Mouse (Mus musculus): ENCODE measurements at regions not wholly inside any gene's neighbourhood (a gene's known extent, or its start where the extent isn't known, plus 50 kb on each side); places are given as distances from the start of the nearest gene placed in this dataset.

GRCm38 (mm10) chr14:99564024-99564423, 265.5 kb downstream of the Klf5 start:
- no peaks in the 10 kb centered on the region for H3K9me3 ChIP-seq (ENCODE audit: control insufficient read depth, insufficient read depth, low read depth, low read length)
- no peaks in the 10 kb centered on the region for H3K4me1 ChIP-seq (ENCODE audit: control insufficient read depth in 2 of 2, insufficient read depth in 2 of 2, low read length in 2 of 2, poor library complexity in 1 of 2)
- H3K9ac ChIP-seq (ENCODE audit: insufficient read depth, low read depth, low read length, poor library complexity, severe bottlenecking), result no peak overlapping the region
- H3K27ac ChIP-seq (ENCODE audit: insufficient read depth, low read depth, low read length, poor library complexity, severe bottlenecking), result no peak overlapping the region
- DNase-seq (ENCODE audit: low read depth, low spot score), result no peak
- H3K36me3 ChIP-seq (ENCODE audit: control insufficient read depth, insufficient read depth, low read length, poor library complexity, severe bottlenecking), result no peaks in the 10 kb centered on the region
- TF ChIP-seq HCFC1 (IDR thresholded peaks at IDR 0.05; ENCODE audit: borderline replicate concordance, insufficient read depth, low read length) (no peak), MAFK (IDR thresholded peaks at IDR 0.05; ENCODE audit: insufficient read depth, low read depth, low read length) (no peak), ZC3H11A (IDR thresholded peaks at IDR 0.05; ENCODE audit: borderline replicate concordance, low read depth, low read length) (no peak), ZNF384 (IDR thresholded peaks at IDR 0.05; ENCODE audit: low read depth, low read length) (no peak), CHD2 (IDR thresholded peaks at IDR 0.05; ENCODE audit: low read depth, low read length) (no peak)
- H3K4me3 ChIP-seq (ENCODE audit: insufficient read depth in 1 of 2, low read depth in 1 of 2, low read length in 2 of 2, poor library complexity in 1 of 2, severe bottlenecking in 1 of 2), result no peak overlapping the region
- in situ Hi-C loops (cut with MboI; ENCODE audit: low sequenced_read_pairs in 2 of 2, unreplicated experiment in 2 of 2), result no loop called here

- no peak for DNase-seq (ENCODE audit: low read depth, low spot score)
- TF ChIP-seq HCFC1 (IDR thresholded peaks at IDR 0.05; ENCODE audit: borderline replicate concordance, insufficient read depth, low read length) (no peak), ZNF384 (IDR thresholded peaks at IDR 0.05; ENCODE audit: low read depth, low read length) (no peak), MAFK (IDR thresholded peaks at IDR 0.05; ENCODE audit: insufficient read depth, low read depth, low read length) (no peak), ZC3H11A (IDR thresholded peaks at IDR 0.05; ENCODE audit: borderline replicate concordance, low read depth, low read length) (no peak), CHD2 (IDR thresholded peaks at IDR 0.05; ENCODE audit: low read depth, low read length) (no peak)
- no peak overlapping the region for H3K9ac ChIP-seq (ENCODE audit: insufficient read depth, low read depth, low read length, poor library complexity, severe bottlenecking)
- no peak overlapping the region for H3K27ac ChIP-seq (ENCODE audit: insufficient read depth, low read depth, low read length, poor library complexity, severe bottlenecking)
- no peaks in the 10 kb centered on the region for H3K4me1 ChIP-seq (ENCODE audit: control insufficient read depth in 2 of 2, insufficient read depth in 2 of 2, low read length in 2 of 2, poor library complexity in 1 of 2)
- in situ Hi-C loops (cut with MboI; ENCODE audit: low sequenced_read_pairs in 2 of 2, unreplicated experiment in 2 of 2), result no loop called here
- H3K4me3 ChIP-seq (ENCODE audit: insufficient read depth in 1 of 2, low read depth in 1 of 2, low read length in 2 of 2, poor library complexity in 1 of 2, severe bottlenecking in 1 of 2), result no peak overlapping the region
- no peaks in the 10 kb centered on the region for H3K36me3 ChIP-seq (ENCODE audit: control insufficient read depth, insufficient read depth, low read length, poor library complexity, severe bottlenecking)
- H3K9me3 ChIP-seq (ENCODE audit: control insufficient read depth, insufficient read depth, low read depth, low read length), result no peaks in the 10 kb centered on the region
Observed at GRCm38 (mm10) chr14:99574146-99574545, 275.7 kb downstream of the Klf5 start.

GRCm38 (mm10) chr14:99578665-99579064, 280.2 kb downstream of the Klf5 start:
- H3K4me3 ChIP-seq (ENCODE audit: insufficient read depth in 1 of 2, low read depth in 1 of 2, low read length in 2 of 2, poor library complexity in 1 of 2, severe bottlenecking in 1 of 2), result no peak overlapping the region
- in situ Hi-C loops (cut with MboI; ENCODE audit: low sequenced_read_pairs in 2 of 2, unreplicated experiment in 2 of 2), result no loop called here
- H3K36me3 ChIP-seq (ENCODE audit: control insufficient read depth, insufficient read depth, low read length, poor library complexity, severe bottlenecking), result no peaks in the 10 kb centered on the region
- no peaks in the 10 kb centered on the region for H3K9me3 ChIP-seq (ENCODE audit: control insufficient read depth, insufficient read depth, low read depth, low read length)
- H3K4me1 ChIP-seq (ENCODE audit: control insufficient read depth in 2 of 2, insufficient read depth in 2 of 2, low read length in 2 of 2, poor library complexity in 1 of 2), result no peaks in the 10 kb centered on the region; a peak in 1 of 4 replicates
- H3K9ac ChIP-seq (ENCODE audit: insufficient read depth, low read depth, low read length, poor library complexity, severe bottlenecking), result no peak overlapping the region
- no peak overlapping the region for H3K27ac ChIP-seq (ENCODE audit: insufficient read depth, low read depth, low read length, poor library complexity, severe bottlenecking)
- TF ChIP-seq CHD2 (IDR thresholded peaks at IDR 0.05; ENCODE audit: low read depth, low read length) (no peak), ZNF384 (IDR thresholded peaks at IDR 0.05; ENCODE audit: low read depth, low read length) (no peak)
- DNase-seq (ENCODE audit: low read depth, low spot score), result no peak

GRCm38 (mm10) chr14:99579271-99579759, 280.8 kb downstream of the Klf5 start:
- Histone ChIP-seq H3K36me3 (ENCODE audit: control insufficient read depth, insufficient read depth, low read length, poor library complexity, severe bottlenecking) (no peaks in the 10 kb centered on the region), H3K4me3 (ENCODE audit: insufficient read depth in 1 of 2, low read depth in 1 of 2, low read length in 2 of 2, poor library complexity in 1 of 2, severe bottlenecking in 1 of 2) (no peak overlapping the region), H3K9ac (ENCODE audit: insufficient read depth, low read depth, low read length, poor library complexity, severe bottlenecking) (no peak overlapping the region), H3K4me1 (ENCODE audit: control insufficient read depth in 2 of 2, insufficient read depth in 2 of 2, low read length in 2 of 2, poor library complexity in 1 of 2) (no peaks in the 10 kb centered on the region; a peak in 1 of 4 replicates), H3K9me3 (ENCODE audit: control insufficient read depth, insufficient read depth, low read depth, low read length) (no peaks in the 10 kb centered on the region), H3K27ac (ENCODE audit: insufficient read depth, low read depth, low read length, poor library complexity, severe bottlenecking) (no peak overlapping the region)
- TF ChIP-seq MAFK (IDR thresholded peaks at IDR 0.05; ENCODE audit: insufficient read depth, low read depth, low read length) (no peak), ZNF384 (IDR thresholded peaks at IDR 0.05; ENCODE audit: low read depth, low read length) (no peak), HCFC1 (IDR thresholded peaks at IDR 0.05; ENCODE audit: borderline replicate concordance, insufficient read depth, low read length) (no peak), ZC3H11A (IDR thresholded peaks at IDR 0.05; ENCODE audit: borderline replicate concordance, low read depth, low read length) (no peak), CHD2 (IDR thresholded peaks at IDR 0.05; ENCODE audit: low read depth, low read length) (no peak)
- DNase-seq (ENCODE audit: low read depth, low spot score), result no peak
- in situ Hi-C loops (cut with MboI; ENCODE audit: low sequenced_read_pairs in 2 of 2, unreplicated experiment in 2 of 2), result no loop called here

GRCm38 (mm10) chr14:99579765-99580266, 281.3 kb downstream of the Klf5 start:
- Histone ChIP-seq H3K27ac (ENCODE audit: insufficient read depth, low read depth, low read length, poor library complexity, severe bottlenecking) (no peak overlapping the region), H3K9me3 (ENCODE audit: control insufficient read depth, insufficient read depth, low read depth, low read length) (no peaks in the 10 kb centered on the region), H3K9ac (ENCODE audit: insufficient read depth, low read depth, low read length, poor library complexity, severe bottlenecking) (no peak overlapping the region), H3K36me3 (ENCODE audit: control insufficient read depth, insufficient read depth, low read length, poor library complexity, severe bottlenecking) (no peaks in the 10 kb centered on the region), H3K4me1 (ENCODE audit: control insufficient read depth in 2 of 2, insufficient read depth in 2 of 2, low read length in 2 of 2, poor library complexity in 1 of 2) (no peaks in the 10 kb centered on the region; a peak in 1 of 4 replicates), H3K4me3 (ENCODE audit: insufficient read depth in 1 of 2, low read depth in 1 of 2, low read length in 2 of 2, poor library complexity in 1 of 2, severe bottlenecking in 1 of 2) (no peak overlapping the region)
- no peak for TF ChIP-seq ZC3H11A (IDR thresholded peaks at IDR 0.05; ENCODE audit: borderline replicate concordance, low read depth, low read length)
- no peak for TF ChIP-seq MAFK (IDR thresholded peaks at IDR 0.05; ENCODE audit: insufficient read depth, low read depth, low read length)
- TF ChIP-seq ZNF384 (IDR thresholded peaks at IDR 0.05; ENCODE audit: low read depth, low read length), result no peak
- no peak for TF ChIP-seq CHD2 (IDR thresholded peaks at IDR 0.05; ENCODE audit: low read depth, low read length)
- no peak for TF ChIP-seq HCFC1 (IDR thresholded peaks at IDR 0.05; ENCODE audit: borderline replicate concordance, insufficient read depth, low read length)
- in situ Hi-C loops (cut with MboI; ENCODE audit: low sequenced_read_pairs in 2 of 2, unreplicated experiment in 2 of 2), result no loop called here
- no peak for DNase-seq (ENCODE audit: low read depth, low spot score)

Measured in ES-E14 (cell line).